Mouse (Mus musculus): ENCODE measurements around the gene Slc22a7.

DNA sequence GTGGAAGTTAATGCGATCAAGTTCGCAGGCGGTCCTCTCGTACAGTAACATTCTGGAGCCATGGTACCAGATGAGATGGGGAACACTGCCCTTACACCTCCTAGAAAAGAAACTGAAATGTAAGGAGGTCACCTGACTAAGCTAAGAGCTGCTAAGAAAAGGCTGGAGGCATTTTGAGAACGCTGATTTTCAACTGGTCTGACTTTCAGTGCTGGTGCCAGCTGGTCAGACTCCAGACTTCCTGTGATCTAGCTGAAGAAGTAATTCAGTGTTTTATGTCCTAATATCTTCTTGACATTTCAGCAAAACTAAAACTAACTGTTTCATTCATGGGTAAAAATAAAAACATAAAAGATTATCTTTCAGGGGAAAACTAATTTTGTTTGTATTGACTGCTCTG, 19.6 kb downstream of the Slc22a7 start:
- TF ChIP-seq CTCF (IDR thresholded peaks at IDR 0.05; ENCODE audit: control insufficient read depth, insufficient read depth, insufficient replicate concordance, low read depth, low read length) (no peak), POLR2A (IDR thresholded peaks at IDR 0.05; ENCODE audit: control insufficient read depth, low read depth, low read length) (no peak)

All from testis, adult 2 months (tissue).